In the genomic region with DNA sequence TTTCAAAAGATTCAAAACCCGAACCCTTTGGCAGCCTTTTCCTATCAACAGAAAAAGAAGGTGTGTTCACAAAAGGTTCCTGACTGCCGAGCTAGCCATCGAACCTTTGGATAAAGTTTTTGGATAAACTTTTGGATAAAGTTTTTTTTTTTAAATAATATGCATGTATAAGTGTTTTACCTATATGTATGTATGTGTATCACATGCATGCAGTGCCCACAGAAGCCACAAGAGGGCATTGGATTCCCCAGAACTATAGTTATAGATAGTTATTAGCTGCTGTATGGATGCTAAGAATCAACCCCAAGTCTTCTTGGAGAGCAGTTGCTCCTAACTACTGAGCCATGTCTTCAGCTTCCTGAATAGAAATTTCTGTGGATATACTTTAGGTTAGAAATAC, we compare ENCODE assay signal across 12 mouse cellular contexts. TPM values are rescaled to one million over a fixed set of nuclear protein-coding genes. Genes with fewer than 3 reads are reported as not detected.
A peak's percentile ranks its signal among the peaks of the same experiment; 100 is the strongest.
DNase-seq lines count a peak whose midpoint lies in the region; ATAC-seq and TF ChIP-seq lines count a peak whose summit lies in the region.
"Had no signal": no experiment of that assay in that cellular context is flagged by ENCODE, and none has a peak within 500 bp of the region (broad histone marks: within the 10 kb centered on the region; RNA-seq: fewer than 3 reads in every experiment).

No protein-coding gene starts in this region.

- no peak overlapping the region for H3K27ac ChIP-seq in intestine, postnatal 0 days (ENCODE audit: low read depth, low read length)
- H3K27ac ChIP-seq in intestine, embryonic 15.5 days: no peak overlapping the region
- H3K27ac ChIP-seq: embryonic facial prominence, embryonic 13.5 days had no signal

- in situ Hi-C loops in Patski (cut with MboI; ENCODE audit: low pct_unique_long_range_greater_than_20kb): no loop called here

- peak; percentile 34 for TF ChIP-seq CTCF in intestine, postnatal 0 days (IDR thresholded peaks at IDR 0.05; ENCODE audit: low read depth)
- TF ChIP-seq CTCF in Patski (IDR thresholded peaks at IDR 0.05): peak; percentile 41

- WGBS in intestine, postnatal 0 days: 96% methylated on average over 3 of the region's 3 CpGs
- WGBS in intestine, embryonic 15.5 days: 98% methylated on average over 3 of the region's 3 CpGs

- no peak for ATAC-seq in intestine, postnatal 0 days
- ATAC-seq in intestine, embryonic 15.5 days: no peak
- ATAC-seq in Patski: no peak

- POLR2A ChIA-PET in Patski (lab: Charles Lee): interaction anchor here (0.6 kb wide), 1 partner anchor 41 kb away, joined by 4 read pairs; no protein-coding TSS in a partner anchor

- CTCF ChIA-PET in Patski (lab: Charles Lee): no interaction called here

- H3K4me1 ChIP-seq in intestine, postnatal 0 days (replicated peaks; ENCODE audit: control insufficient read depth, insufficient read depth, low read length): no peaks in the 10 kb centered on the region
- H3K4me1 ChIP-seq in intestine, embryonic 15.5 days (replicated peaks): no peaks in the 10 kb centered on the region
- H3K4me1 ChIP-seq: embryonic facial prominence, embryonic 13.5 days; heart, embryonic 12.5 days had no signal

- H3K27me3 ChIP-seq in intestine, postnatal 0 days (replicated peaks; ENCODE audit: control insufficient read depth, insufficient read depth, low read length): no peaks in the 10 kb centered on the region
- no peaks in the 10 kb centered on the region for H3K27me3 ChIP-seq in intestine, embryonic 15.5 days (replicated peaks)
- H3K27me3 ChIP-seq in Patski: no peaks in the 10 kb centered on the region
- H3K27me3 ChIP-seq: embryonic facial prominence, embryonic 13.5 days; heart, embryonic 12.5 days had no signal

- no peak overlapping the region for H3K4me3 ChIP-seq in intestine, postnatal 0 days (ENCODE audit: low read depth, low read length)
- H3K4me3 ChIP-seq in intestine, embryonic 15.5 days (replicated peaks): no peak overlapping the region
- H3K4me3 ChIP-seq: embryonic facial prominence, embryonic 13.5 days; heart, embryonic 12.5 days had no signal

- no peak overlapping the region for H3K4me2 ChIP-seq in intestine, postnatal 0 days (replicated peaks; ENCODE audit: low read depth)
- no peak overlapping the region for H3K4me2 ChIP-seq in intestine, embryonic 15.5 days (replicated peaks)
- H3K4me2 ChIP-seq: embryonic facial prominence, embryonic 13.5 days; heart, embryonic 12.5 days had no signal

- DNase-seq in thymus, postnatal 14 days: peak; percentile 19
- no peak for DNase-seq in thymus, adult 18-20 months
- DNase-seq in Patski (ENCODE audit: low read depth, low spot score): no peak
- no peak for DNase-seq in kidney, adult 9 months
- no peak for DNase-seq in adrenal gland, postnatal 4 days (ENCODE audit: low spot score in 2 of 2)
- DNase-seq: cerebellum, postnatal 25 days; kidney, adult 11 months had no signal

- no peak overlapping the region for H3K9ac ChIP-seq in intestine, postnatal 0 days (ENCODE audit: low read depth, low read length)
- H3K9ac ChIP-seq in intestine, embryonic 15.5 days: no peak overlapping the region
- H3K9ac ChIP-seq: embryonic facial prominence, embryonic 13.5 days; heart, embryonic 12.5 days had no signal

- no peaks in the 10 kb centered on the region for H3K9me3 ChIP-seq in intestine, postnatal 0 days (ENCODE audit: control insufficient read depth)
- H3K9me3 ChIP-seq in intestine, embryonic 15.5 days: no peaks in the 10 kb centered on the region

- peaks cover 57% of the 10 kb centered on the region for H3K36me3 ChIP-seq in intestine, postnatal 0 days (ENCODE audit: control insufficient read depth, insufficient read depth)
- 0 out of 2 replicates have a peak, but pooled peaks cover 9% of the 10 kb centered on the region for H3K36me3 ChIP-seq in intestine, embryonic 15.5 days

RNA-seq across cellular contexts. Expression of a gene that starts 38.0 kb away (rescaled TPM):
- 73.9 and 74.6 TPM in 2 replicates for polyA plus RNA-seq in intestine, postnatal 0 days (2015; fragmentation: Nextera tagmentation; extraction: Ambion mirVana)
- 80.0 and 89.9 TPM in 2 replicates for polyA plus RNA-seq in intestine, embryonic 15.5 days (2015; fragmentation: Nextera tagmentation; extraction: Ambion mirVana)
- 102 TPM for polyA plus RNA-seq in Patski (2021)
- 10 to 100 TPM; 65.2 to 67.4 TPM for total RNA-seq in adrenal gland, postnatal 4 days (2021)

RNA-seq across cellular contexts. Expression of a gene that starts 46.4 kb away (rescaled TPM):
- 119 and 136 TPM in 2 replicates for polyA plus RNA-seq in intestine, postnatal 0 days (2015; fragmentation: Nextera tagmentation; extraction: Ambion mirVana)
- 19.6 and 25.1 TPM in 2 replicates for polyA plus RNA-seq in intestine, embryonic 15.5 days (2015; fragmentation: Nextera tagmentation; extraction: Ambion mirVana)
- polyA plus RNA-seq in Patski (2021): 0.04 TPM
- under 1 TPM; 0.40 to 0.48 TPM for total RNA-seq in adrenal gland, postnatal 4 days (2021)
- total RNA-seq: liver, adult 2 months had no signal
- polyA plus RNA-seq: liver, adult 2 months had no signal

Comparison
In these comparisons a context has a peak if more than half of its experiments do, and no peak if none do; other contexts are left out.
1. RNA of a gene that starts 46.4 kb away (polyA plus RNA-seq): 119 to 136 TPM in intestine, postnatal 0 days and 19.6 to 25.1 TPM in intestine, embryonic 15.5 days; 0.04 TPM in Patski (single experiment); every median in the first group is over 10 times any median in the second.